Comparison of ENCODE assay signal across 8 mouse cellular contexts in genomic region chr7:80261372-80261990, GRCm38 (mm10). TPM values are rescaled to one million over a fixed set of nuclear protein-coding genes. Genes with fewer than 3 reads are reported as not detected.
A peak's percentile ranks its signal among the peaks of the same experiment; 100 is the strongest.
DNase-seq lines count a peak whose midpoint lies in the region; ATAC-seq and TF ChIP-seq lines count a peak whose summit lies in the region.

No protein-coding gene starts in this region.

- H3K36me3 ChIP-seq in testis, adult 2 months (ENCODE audit: control insufficient read depth, insufficient read depth, low read length) = peaks cover 2% of the 10 kb centered on the region; the same call in 1 of the 2 replicates
- peaks cover 26% of the 10 kb centered on the region for H3K36me3 ChIP-seq in hindbrain, embryonic 12.5 days
- peaks cover 31% of the 10 kb centered on the region for H3K36me3 ChIP-seq in liver, postnatal 0 days (replicated peaks; ENCODE audit: insufficient read depth, low read length)
- H3K36me3 ChIP-seq in stomach, postnatal 0 days (ENCODE audit: control insufficient read depth, insufficient read depth, low read length) = peaks cover 13% of the 10 kb centered on the region

- no peaks in the 10 kb centered on the region for H3K27me3 ChIP-seq in testis, adult 2 months (ENCODE audit: control insufficient read depth, insufficient read depth, low read length)
- H3K27me3 ChIP-seq in hindbrain, embryonic 12.5 days = peaks cover 33% of the 10 kb centered on the region
- no peaks in the 10 kb centered on the region for H3K27me3 ChIP-seq in liver, postnatal 0 days (ENCODE audit: insufficient read depth, low read length)
- H3K27me3 ChIP-seq in stomach, postnatal 0 days (ENCODE audit: control insufficient read depth, insufficient read depth, low read length) = no peaks in the 10 kb centered on the region

- peak; percentile 26 for DNase-seq in embryo, embryonic 10 days (ENCODE audit: low spot score)
- DNase-seq in embryo, embryonic 9.5 days (ENCODE audit: extremely low spot score) = no peak
- no peak for DNase-seq in testis, postnatal 10 days (ENCODE audit: low spot score)
- DNase-seq in liver, postnatal 0 days = no peak
- DNase-seq in stomach, postnatal 0 days (ENCODE audit: low spot score) = no peak
- DNase-seq in thymus, postnatal 14 days = no peak

- TF ChIP-seq EP300 in liver, postnatal 0 days (IDR thresholded peaks at IDR 0.05; ENCODE audit: low read depth) = no peak
- no peak for TF ChIP-seq EP300 in stomach, postnatal 0 days (optimal IDR thresholded peaks at IDR 0.05)

- H3K4me1 ChIP-seq in testis, adult 2 months (ENCODE audit: control insufficient read depth, insufficient read depth, low read length) = peaks cover 11% of the 10 kb centered on the region
- peaks cover 13% of the 10 kb centered on the region for H3K4me1 ChIP-seq in hindbrain, embryonic 12.5 days
- peaks cover 18% of the 10 kb centered on the region for H3K4me1 ChIP-seq in liver, postnatal 0 days (ENCODE audit: insufficient read depth)
- peaks cover 2% of the 10 kb centered on the region; the same call in 1 of the 2 replicates for H3K4me1 ChIP-seq in stomach, postnatal 0 days (replicated peaks; ENCODE audit: control insufficient read depth, insufficient read depth)

- no peaks in the 10 kb centered on the region for H3K9me3 ChIP-seq in hindbrain, embryonic 12.5 days (replicated peaks)
- H3K9me3 ChIP-seq in liver, postnatal 0 days (ENCODE audit: low read length) = no peaks in the 10 kb centered on the region
- H3K9me3 ChIP-seq in stomach, postnatal 0 days (ENCODE audit: control insufficient read depth, low read length) = no peaks in the 10 kb centered on the region

- no peak for TF ChIP-seq CTCF in testis, adult 2 months (IDR thresholded peaks at IDR 0.05; ENCODE audit: control insufficient read depth, insufficient read depth, insufficient replicate concordance, low read depth, low read length)
- no peak for TF ChIP-seq CTCF in liver, postnatal 0 days (IDR thresholded peaks at IDR 0.05; ENCODE audit: low read depth)
- no peak; the same call in 1 of the 2 replicates for TF ChIP-seq CTCF in stomach, postnatal 0 days (IDR thresholded peaks at IDR 0.05; ENCODE audit: low read depth)

- peak overlapping the region; percentile 87 for H3K4me2 ChIP-seq in hindbrain, embryonic 12.5 days (replicated peaks)
- peak overlapping the region; percentile 94 for H3K4me2 ChIP-seq in liver, postnatal 0 days (ENCODE audit: low read depth, low read length)
- H3K4me2 ChIP-seq in stomach, postnatal 0 days (replicated peaks; ENCODE audit: low read depth) = peak overlapping the region; percentile 91

- peak overlapping the region; percentile 89 for H3K27ac ChIP-seq in testis, adult 2 months (ENCODE audit: control insufficient read depth, insufficient read depth, low read depth, low read length)
- peak overlapping the region; percentile 78 for H3K27ac ChIP-seq in hindbrain, embryonic 12.5 days
- peak overlapping the region; percentile 96 for H3K27ac ChIP-seq in liver, postnatal 0 days (ENCODE audit: low read depth)
- peak overlapping the region; percentile 87 for H3K27ac ChIP-seq in stomach, postnatal 0 days (replicated peaks)

- ATAC-seq in hindbrain, embryonic 12.5 days (ENCODE audit: low FRiP score) = peak; percentile 33
- ATAC-seq in liver, postnatal 0 days = peak; percentile 77
- peak; percentile 60 for ATAC-seq in stomach, postnatal 0 days (ENCODE audit: low FRiP score, low TSS enrichment)

- H3K9ac ChIP-seq in hindbrain, embryonic 12.5 days = peak overlapping the region; percentile 78
- peak overlapping the region; percentile 92 for H3K9ac ChIP-seq in liver, postnatal 0 days (replicated peaks)
- H3K9ac ChIP-seq in stomach, postnatal 0 days (ENCODE audit: low read length) = peak overlapping the region; percentile 87

- H3K4me3 ChIP-seq in testis, adult 2 months (ENCODE audit: control insufficient read depth, low read depth, low read length) = peak overlapping the region; percentile 97
- peak overlapping the region; percentile 89 for H3K4me3 ChIP-seq in hindbrain, embryonic 12.5 days
- peak overlapping the region; percentile 97 for H3K4me3 ChIP-seq in liver, postnatal 0 days (ENCODE audit: low read depth, low read length)
- H3K4me3 ChIP-seq in stomach, postnatal 0 days (ENCODE audit: low read depth, low read length) = peak overlapping the region; percentile 83

- WGBS in hindbrain, embryonic 12.5 days = 2% methylated on average over 32 of the region's 32 CpGs
- under 1% methylated on average over 32 of the region's 32 CpGs for WGBS in liver, postnatal 0 days (ENCODE audit: insufficient replicate concordance)
- WGBS in stomach, postnatal 0 days = 1% methylated on average over 32 of the region's 32 CpGs

- TF ChIP-seq POLR2A in testis, adult 2 months (IDR thresholded peaks at IDR 0.05; ENCODE audit: control insufficient read depth, low read depth, low read length) = no peak

RNA-seq across cellular contexts. Expression of gene Ngrn, which starts 0.5 kb away (rescaled TPM):
- polyA plus RNA-seq in testis, adult 2 months (2012; rRNA removed) = 10.1 and 10.3 TPM in 2 replicates
- 55.0 and 55.1 TPM in 2 replicates for polyA plus RNA-seq in hindbrain, embryonic 12.5 days (2016; fragmentation: Nextera tagmentation; extraction: Ambion mirVana)
- polyA plus RNA-seq in liver, postnatal 0 days (2015; fragmentation: Nextera tagmentation; extraction: Ambion mirVana) = 20.9 and 23.1 TPM in 2 replicates
- 33.6 and 34.5 TPM in 2 replicates for polyA plus RNA-seq in stomach, postnatal 0 days (2015; fragmentation: Nextera tagmentation; extraction: Ambion mirVana)

RNA-seq across cellular contexts. Expression of gene Vps33b, which starts 8.0 kb away (rescaled TPM):
- polyA plus RNA-seq in testis, adult 2 months (2012; rRNA removed) = 8.7 and 9.4 TPM in 2 replicates
- polyA plus RNA-seq in hindbrain, embryonic 12.5 days (2016; fragmentation: Nextera tagmentation; extraction: Ambion mirVana) = 21.1 and 22.9 TPM in 2 replicates
- 2.5 and 2.9 TPM in 2 replicates for polyA plus RNA-seq in liver, postnatal 0 days (2015; fragmentation: Nextera tagmentation; extraction: Ambion mirVana)
- polyA plus RNA-seq in stomach, postnatal 0 days (2015; fragmentation: Nextera tagmentation; extraction: Ambion mirVana) = 4.9 and 7.5 TPM in 2 replicates

RNA-seq across cellular contexts. Expression of gene Ttll13, which starts 15.3 kb away (rescaled TPM):
- polyA plus RNA-seq in testis, adult 2 months (2012; rRNA removed) = 361 and 376 TPM in 2 replicates
- 2.0 and 2.7 TPM in 2 replicates for polyA plus RNA-seq in hindbrain, embryonic 12.5 days (2016; fragmentation: Nextera tagmentation; extraction: Ambion mirVana)
- polyA plus RNA-seq in liver, postnatal 0 days (2015; fragmentation: Nextera tagmentation; extraction: Ambion mirVana) = 0.43 TPM in 2 replicates
- polyA plus RNA-seq in stomach, postnatal 0 days (2015; fragmentation: Nextera tagmentation; extraction: Ambion mirVana) = 1.2 TPM in 2 replicates

RNA-seq across cellular contexts. Expression of gene Gdpgp1, which starts 28.8 kb away (rescaled TPM):
- polyA plus RNA-seq in testis, adult 2 months (2012; rRNA removed) = 1.7 and 1.8 TPM in 2 replicates
- polyA plus RNA-seq in hindbrain, embryonic 12.5 days (2016; fragmentation: Nextera tagmentation; extraction: Ambion mirVana) = 4.6 and 4.9 TPM in 2 replicates
- 1.5 and 1.6 TPM in 2 replicates for polyA plus RNA-seq in liver, postnatal 0 days (2015; fragmentation: Nextera tagmentation; extraction: Ambion mirVana)
- 2.9 and 3.2 TPM in 2 replicates for polyA plus RNA-seq in stomach, postnatal 0 days (2015; fragmentation: Nextera tagmentation; extraction: Ambion mirVana)

RNA-seq across cellular contexts. Expression of gene Cib1, which starts 28.9 kb away (rescaled TPM):
- polyA plus RNA-seq in testis, adult 2 months (2012; rRNA removed) = 406 and 411 TPM in 2 replicates
- 37.5 and 40.5 TPM in 2 replicates for polyA plus RNA-seq in hindbrain, embryonic 12.5 days (2016; fragmentation: Nextera tagmentation; extraction: Ambion mirVana)
- polyA plus RNA-seq in liver, postnatal 0 days (2015; fragmentation: Nextera tagmentation; extraction: Ambion mirVana) = 79.4 and 89.2 TPM in 2 replicates
- polyA plus RNA-seq in stomach, postnatal 0 days (2015; fragmentation: Nextera tagmentation; extraction: Ambion mirVana) = 187 and 189 TPM in 2 replicates

Comparison
In these comparisons a context has a peak if more than half of its experiments do, and no peak if none do; other contexts are left out.
1. RNA of gene Ttll13, which starts 15.3 kb away (polyA plus RNA-seq): 361 to 376 TPM in testis, adult 2 months; 2.0 to 2.7 TPM in hindbrain, embryonic 12.5 days, 1.2 TPM in stomach, postnatal 0 days and 0.43 TPM in liver, postnatal 0 days; every median in the first group is over 10 times any median in the second.
2. Peak in every context shown above with its lines, with median percentiles within 50 percentile points of each other: H3K27ac ChIP-seq, H3K4me3 ChIP-seq, ATAC-seq, H3K4me2 ChIP-seq and H3K9ac ChIP-seq.